Mouse (Mus musculus): ENCODE measurements around the gene Ddx6.
"Not testable (repeated sequence)": the region's sequence is repeated elsewhere in the genome, so short reads cannot be mapped to it uniquely, and the experiment has no call there.

Gene Ddx6

DNA sequence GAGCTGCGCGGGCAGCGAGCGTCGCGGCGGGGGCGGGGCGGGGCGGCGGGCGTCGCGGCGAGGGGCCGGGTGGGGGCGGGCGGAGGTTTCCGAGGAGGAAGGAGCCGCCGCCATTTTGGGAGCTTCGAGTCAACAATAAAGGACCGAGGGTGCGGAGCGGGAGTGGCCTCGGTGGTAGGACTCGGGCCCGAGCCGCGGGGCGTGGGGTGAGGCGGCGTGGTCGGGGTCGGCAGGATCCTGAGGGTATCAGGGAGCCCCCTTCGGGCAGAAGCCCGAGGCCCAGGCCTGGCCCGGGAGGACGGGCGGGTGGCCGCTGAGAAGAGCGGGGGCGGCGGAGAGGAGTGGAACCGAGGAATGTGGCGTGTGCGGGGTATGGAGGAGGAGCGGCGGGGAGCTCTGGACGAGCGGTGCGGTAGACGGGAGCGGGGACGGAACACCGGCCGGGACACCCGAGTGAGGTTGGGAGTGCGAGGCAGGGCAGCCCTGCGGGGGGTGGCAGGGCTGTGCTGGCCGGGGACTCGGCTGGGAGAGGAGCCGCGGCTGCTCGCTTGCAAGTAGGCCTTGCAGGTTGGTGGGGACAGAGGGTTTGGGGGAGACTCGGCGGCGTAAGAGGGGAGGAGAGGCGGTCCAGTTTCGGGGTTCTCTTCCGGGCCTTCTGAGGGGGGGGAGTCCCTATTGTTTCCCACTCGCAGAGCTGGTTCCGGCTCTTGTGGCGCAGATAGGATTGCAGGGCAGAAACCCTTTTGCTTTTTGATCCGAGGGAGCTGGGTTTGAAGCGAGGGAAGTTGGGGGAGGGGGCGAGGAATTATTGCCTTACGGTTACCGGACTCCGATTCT lies at the start of gene Ddx6:
Gene Ddx6, plus strand, starts transcription at position 114 of the 837 bp plus-strand sequence.
- DNase-seq (ENCODE audit: low read depth, low spot score), result peak; percentile 82

DNA sequence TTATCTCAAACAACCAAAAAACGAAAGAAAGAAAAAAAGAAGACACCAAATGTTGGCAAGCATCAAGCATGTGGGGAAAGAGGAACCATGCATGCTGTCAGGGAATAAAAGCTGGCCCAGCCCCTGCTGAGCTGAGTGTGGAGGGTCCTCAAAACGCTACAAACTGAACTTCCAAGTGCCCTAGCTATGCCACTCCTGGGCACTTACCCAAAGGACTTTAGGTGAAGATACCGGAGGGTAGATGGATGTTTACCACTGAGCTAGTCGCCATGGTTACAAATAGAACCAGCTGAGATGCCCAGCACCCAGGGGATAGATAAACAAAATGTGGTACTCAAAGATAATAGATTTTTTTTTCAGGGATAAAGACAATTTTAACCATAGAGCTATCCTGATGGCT lies 43.1 kb upstream of the Ddx6 start, which contains the start of gene Cxcr5:
Gene Cxcr5, minus strand, starts transcription at position 281 of the 400 bp plus-strand sequence.
- DNase-seq (ENCODE audit: low read depth, low spot score), result no peak

DNA sequence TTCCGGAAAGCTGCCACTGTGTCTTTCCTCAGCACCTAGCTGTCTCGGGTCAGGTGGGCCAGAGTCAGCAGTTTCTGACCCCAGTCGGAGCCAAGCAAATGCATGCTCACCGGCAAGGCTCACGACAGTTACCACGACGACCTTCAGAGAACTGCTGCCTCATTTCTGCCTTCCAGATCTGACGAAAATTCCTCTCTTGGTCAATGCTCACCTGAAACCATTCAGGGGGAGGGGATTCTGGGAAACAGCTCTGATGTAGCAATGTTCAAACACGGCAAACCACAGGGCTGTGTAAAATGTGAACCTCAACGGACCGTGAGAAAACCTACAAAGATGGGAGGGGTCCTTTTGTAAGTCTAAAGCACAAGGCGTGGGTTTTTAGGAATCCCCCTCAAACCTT lies 41.8 kb upstream of the Ddx6 start:
- DNase-seq (ENCODE audit: low read depth, low spot score), result no peak

DNA sequence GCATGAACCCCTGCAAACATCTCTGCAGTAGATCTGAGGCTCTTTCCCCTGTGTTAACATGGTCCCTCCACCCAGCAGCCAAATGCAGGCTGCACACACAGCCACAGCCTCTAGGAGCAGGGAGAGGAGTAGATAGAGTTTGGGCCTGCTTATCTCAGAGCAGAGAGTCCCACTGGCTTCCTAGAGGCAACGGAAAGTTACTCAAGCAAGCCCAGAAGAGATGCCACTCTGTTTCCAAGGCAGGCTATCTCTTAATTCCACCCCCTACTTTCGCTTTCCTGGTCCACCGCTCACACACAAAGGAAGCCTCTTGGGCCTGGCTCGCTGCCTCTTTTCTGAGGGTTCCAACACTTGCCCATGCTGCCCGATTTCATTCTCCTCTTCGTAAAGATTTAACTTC lies 39.3 kb upstream of the Ddx6 start:
- DNase-seq (ENCODE audit: low read depth, low spot score), result peak; percentile 16

DNA sequence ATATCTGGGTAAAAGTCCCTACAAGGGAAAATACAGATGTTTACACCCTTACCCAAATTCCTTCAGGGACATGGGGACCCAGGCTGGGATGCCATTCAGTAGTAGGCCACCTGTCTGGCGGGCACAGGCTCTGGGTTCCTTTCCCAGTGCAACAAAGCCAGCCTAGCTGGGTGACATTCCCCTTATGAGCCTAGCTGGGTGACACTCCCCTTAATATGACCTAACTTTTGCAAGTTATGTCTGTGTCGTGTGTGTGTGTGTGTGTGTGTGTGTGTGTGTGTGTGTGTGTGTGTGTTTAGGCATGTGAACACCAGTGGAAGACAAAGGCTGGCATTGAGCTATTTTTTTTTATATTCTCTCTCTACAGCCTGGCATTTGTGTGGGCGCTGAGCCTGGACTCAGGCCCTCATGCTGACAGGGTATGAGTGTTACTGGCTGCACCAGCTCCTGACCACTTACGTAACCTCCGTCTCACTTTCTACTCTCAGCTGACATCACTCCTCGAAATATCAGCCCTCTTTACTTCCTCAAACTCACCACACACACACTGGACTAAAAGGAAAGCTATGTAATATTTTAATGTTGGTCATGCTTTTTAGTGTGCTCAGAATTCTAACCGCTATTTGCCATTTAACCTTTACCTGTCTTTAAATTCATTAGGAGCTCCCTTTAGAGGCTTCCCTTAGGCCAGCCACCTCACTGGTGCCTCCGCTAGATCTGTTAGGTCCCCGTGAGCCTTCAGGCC lies 37.2 kb upstream of the Ddx6 start:
- DNase-seq (ENCODE audit: low read depth, low spot score), result peak; percentile 85

DNA sequence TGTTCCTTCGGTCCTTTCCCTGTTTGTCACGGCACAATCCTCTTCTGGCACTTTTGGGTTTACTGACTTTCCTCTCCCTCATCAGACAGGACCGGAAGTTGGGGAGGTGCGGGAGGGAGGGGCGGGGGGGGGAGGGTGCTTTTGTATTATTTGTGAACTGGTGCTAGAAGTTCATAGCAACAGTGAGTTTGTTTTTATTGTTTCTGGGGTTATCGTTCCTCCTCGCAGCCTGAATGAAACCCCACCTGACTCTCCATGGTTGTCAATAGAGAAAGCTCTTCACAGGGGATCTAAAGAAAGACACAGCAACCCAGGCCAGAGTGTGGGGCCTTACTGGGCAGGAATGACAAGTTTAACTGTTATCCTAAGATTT lies 36.6 kb upstream of the Ddx6 start:
- DNase-seq (ENCODE audit: low read depth, low spot score), result no peak

DNA sequence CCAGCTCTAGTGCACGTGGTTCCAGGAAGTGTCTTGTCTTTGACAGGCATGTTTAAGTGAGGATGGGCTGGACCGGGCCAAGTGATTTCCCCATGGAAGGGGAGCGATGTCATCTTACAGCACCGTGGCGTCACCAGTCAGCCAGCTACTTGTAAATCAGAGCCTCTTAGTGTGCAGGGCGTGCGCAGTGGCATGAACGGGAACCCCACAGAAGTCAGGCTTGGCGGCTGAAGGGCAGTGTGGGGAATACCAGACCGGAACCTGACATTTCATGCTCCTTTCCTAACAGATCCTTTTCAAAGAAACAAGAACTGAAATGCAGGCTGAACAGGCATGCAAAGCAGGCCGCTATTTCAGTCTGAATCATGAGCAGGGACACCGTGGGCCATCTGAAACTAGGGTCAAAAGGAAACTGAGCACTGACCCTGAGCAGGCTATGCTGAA lies 33.7 kb upstream of the Ddx6 start:
- no peak for DNase-seq (ENCODE audit: low read depth, low spot score)

DNA sequence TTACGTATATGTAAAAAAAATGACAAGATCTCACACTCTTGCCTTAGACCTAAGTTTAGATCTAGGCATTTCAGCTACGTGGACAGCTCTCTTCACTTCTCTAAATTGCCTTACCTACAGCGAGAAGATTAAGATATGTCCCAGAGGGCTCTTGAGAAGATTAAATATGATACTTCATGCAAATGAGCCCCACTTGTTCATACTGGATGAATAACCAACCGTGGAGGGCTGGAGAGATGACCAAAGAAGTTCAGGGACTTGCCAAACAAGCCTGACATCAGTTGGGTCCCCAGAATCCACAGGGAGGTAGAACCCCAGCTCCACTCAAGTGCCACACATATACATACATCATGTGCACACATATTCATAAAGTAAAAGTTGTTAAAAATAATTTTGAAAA lies 31.4 kb upstream of the Ddx6 start:
- no peak for DNase-seq (ENCODE audit: low read depth, low spot score)

DNA sequence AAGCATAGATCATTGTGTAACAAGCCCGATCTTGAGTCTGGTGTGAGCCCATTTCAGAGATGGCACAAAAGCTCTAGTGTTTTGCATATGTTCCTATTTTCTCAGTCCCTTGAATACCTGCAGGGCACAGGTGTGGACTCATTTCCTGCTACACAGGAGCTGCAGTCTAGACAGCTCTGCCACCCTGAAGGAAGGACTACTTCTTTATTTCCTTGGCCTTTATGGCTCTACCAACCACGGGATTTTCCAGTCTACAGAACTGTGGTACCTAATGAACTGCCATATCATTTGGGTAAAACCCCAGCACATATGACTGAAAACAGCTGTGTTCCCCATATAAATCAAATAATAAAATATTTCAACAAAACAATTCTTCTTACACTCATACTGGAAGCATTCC lies 29.6 kb upstream of the Ddx6 start:
- DNase-seq (ENCODE audit: low read depth, low spot score), result no peak

DNA sequence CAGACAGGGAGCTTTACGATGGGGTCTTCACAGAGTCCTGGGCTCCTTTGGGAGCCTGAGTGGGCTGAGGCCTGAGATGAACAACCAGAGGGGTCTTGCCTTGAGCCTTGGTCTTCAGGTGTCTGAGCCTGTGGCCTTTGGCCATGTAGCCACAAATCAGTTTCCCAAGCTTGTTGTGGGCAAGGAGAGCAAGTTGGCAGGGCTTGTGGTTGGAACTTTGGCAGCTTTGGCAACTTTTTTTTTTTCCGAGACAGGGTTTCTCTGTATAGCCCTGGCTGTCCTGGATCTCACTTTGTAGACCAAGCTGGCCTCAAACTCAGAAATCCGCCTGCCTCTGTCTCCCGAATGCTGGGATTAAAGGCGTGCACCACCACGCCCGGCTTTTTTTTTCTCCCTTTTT lies 28.6 kb upstream of the Ddx6 start:
- DNase-seq (ENCODE audit: low read depth, low spot score), result not testable (repeated sequence)

DNA sequence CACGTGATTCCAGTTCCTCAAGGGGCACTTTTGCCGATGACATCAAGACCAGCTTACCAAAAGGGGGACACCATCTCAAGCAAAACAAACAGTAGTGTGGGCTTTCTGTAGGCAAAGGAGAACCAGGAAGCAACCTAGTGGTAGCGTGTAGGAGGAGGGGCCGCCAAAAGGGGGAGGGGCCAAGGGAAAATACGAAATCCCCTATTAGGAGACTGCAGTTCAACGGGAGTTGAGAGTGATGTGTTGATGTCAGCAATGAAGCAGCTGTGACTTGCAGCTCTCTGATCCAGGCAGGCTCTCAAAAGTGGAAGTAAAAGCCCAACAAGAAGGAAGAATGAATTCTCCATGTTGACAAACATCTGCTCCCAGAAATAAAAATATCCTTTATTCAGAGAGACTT lies 25.3 kb upstream of the Ddx6 start:
- DNase-seq (ENCODE audit: low read depth, low spot score), result no peak

DNA sequence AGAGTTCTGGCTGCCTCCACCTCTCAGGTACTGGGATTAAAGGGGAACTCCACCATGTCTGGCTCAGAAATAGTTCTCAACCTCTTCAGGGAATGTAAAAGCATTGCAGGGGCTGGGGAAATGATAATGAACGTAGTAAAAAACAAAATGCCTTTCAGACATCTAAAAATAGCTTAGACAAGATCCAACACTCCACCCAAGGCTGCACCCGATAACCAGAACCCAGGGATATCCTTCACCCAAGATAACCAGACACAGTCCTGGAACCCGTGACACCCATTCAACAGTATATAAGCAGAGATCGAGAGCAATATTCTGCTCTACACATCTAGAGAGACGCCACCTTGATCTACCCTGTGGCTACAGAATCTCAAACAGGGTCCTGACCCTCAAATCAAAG lies 24.6 kb upstream of the Ddx6 start:
- no peak for DNase-seq (ENCODE audit: low read depth, low spot score)

DNA sequence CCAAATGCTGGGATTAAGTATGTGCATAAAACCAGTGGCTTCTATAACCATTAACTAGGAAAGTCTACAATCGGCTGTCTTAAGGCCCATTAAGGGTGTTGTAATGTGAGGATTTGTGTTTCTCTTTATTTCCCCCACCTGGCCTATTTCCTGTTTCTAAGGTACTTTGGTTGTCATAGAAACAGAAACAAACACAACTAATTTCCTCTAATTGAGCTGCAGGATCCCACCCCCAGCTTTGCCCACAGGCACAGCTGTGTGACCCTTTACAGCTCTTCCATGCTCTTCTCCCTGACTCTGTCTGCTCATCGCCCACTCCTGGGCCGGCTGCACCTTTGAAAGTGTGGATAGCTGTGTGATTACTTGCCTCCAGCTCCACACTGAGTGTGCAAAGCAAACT lies 23.3 kb upstream of the Ddx6 start:
- DNase-seq (ENCODE audit: low read depth, low spot score), result no peak

DNA sequence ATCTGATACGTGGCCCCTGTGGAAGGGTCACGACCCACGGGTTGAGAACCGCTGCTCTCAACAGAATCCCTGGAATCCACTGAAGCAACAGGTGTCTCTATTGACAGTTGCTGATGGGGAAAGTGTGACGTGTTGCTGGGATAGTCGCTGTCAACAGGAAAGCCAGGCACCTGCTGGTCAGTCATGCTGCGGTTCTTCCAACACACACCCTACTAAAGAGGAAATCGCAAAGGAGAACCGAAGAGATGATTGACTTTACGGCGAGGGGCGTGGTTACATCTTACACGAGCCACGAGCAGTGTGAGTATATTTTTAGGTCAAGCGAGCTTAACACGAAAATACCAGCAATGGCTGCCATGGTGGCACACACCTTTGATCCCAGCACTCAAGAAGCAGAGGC lies 22.3 kb upstream of the Ddx6 start:
- no peak for DNase-seq (ENCODE audit: low read depth, low spot score)

DNA sequence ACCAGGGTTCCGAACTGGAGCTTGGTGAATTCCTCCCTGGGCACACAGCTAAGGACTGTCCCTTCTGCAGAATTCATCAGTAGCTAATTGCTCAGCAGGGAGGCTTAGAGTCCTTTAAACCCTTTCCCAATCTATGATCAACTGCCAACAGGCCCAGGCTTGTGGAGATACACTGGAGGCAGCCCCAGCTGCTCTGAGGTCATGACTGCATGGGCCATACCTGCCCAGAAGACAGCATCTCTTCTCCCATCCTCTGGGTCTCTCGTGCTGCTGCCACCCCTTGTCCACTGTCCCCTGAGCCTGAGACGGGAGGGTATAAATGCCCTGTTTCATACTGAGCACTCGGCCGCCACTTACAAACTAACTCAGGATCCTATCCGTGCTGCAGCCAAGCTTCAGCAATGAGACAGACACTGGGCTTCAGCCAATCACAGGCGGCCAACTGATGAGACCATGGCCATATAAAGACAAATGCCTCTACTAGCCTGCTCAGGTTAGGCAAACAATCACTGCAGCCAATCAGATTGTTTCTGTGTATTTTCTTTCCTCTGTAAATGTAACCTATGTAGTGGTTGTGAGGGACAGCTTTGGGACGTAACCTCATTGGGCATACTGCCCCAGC lies 17.9 kb upstream of the Ddx6 start:
- DNase-seq (ENCODE audit: low read depth, low spot score), result no peak

DNA sequence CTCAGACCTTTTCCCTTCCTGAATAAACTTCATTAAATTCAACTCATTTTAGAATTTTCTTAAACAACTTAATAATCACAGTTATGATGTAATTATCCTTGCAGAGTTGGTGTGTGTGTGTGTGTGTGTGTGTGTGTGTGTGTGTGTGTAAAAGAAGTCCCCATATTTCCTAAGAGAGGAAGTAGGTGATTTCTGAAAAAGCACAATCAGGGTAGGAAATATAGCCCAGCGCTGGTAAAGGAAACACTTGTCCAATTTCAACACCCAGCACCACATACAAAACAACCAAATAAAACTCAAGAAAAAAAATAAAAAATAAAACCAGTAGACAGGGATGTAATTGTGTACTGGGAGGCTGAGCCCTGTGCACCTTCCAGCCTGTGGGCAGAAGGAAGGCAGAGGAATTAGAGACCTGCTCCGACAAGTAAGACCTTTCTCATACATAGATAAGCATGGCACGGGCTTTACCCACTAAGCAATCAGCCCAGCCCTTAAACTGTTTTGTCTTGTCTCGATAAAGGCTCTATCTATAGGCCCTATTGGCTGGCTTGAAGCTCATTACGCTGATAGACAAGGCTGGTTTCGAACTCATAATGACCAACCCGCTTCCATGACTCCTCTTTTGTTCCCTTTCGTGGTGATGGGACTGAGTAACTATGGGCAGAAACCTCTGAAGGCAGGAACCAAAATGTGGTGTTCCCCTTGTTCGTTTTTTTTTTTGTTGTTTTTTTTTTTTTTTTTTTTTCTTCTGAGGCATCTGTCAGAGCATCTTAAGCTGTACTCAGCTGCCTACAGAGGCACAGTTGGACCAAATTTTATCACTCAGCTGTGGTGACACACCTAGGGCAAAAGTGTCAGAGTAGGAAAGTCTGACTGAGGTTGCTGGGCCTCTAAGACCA lies 17.2 kb upstream of the Ddx6 start:
- no peak for DNase-seq (ENCODE audit: low read depth, low spot score)

DNA sequence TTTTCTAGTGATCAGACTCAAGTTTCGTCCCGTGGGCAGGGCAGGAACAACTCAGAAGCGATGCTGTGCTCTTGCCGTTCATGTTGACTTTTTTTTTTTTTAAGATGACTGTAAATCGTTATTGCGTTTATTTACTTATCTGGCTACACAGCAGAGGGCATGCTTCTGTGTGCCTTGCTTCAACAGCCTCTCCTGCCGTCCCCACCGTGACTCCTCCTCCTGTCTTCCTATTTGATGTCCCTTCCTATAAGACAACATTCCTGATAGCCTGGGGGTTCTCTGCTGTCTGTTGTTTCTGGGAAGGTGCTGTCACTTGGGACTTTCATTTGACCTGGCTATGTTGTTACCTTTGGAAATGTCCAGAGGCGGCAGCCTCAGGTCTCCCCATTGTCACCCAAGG lies 16.1 kb upstream of the Ddx6 start:
- DNase-seq (ENCODE audit: low read depth, low spot score), result no peak

DNA sequence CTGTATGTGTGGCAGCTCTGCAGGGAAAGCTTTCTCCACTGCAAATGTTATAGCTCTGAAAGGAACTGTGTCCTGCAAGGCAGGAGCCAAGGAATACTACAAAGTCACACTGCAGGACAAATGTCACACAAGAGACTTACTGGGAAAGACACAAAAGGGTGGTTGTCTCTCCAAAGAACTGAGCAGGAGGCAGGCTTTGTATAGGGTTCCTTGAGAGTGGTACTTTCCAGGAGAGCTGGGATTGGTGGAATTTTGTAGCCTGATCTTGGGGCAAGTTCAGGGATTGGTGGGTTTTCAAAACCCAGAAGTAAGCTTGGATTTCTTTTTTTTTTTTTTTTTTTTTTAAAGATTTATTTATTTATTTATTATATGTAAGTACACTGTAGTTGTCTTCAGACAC lies 15.6 kb upstream of the Ddx6 start:
- DNase-seq (ENCODE audit: low read depth, low spot score), result no peak

DNA sequence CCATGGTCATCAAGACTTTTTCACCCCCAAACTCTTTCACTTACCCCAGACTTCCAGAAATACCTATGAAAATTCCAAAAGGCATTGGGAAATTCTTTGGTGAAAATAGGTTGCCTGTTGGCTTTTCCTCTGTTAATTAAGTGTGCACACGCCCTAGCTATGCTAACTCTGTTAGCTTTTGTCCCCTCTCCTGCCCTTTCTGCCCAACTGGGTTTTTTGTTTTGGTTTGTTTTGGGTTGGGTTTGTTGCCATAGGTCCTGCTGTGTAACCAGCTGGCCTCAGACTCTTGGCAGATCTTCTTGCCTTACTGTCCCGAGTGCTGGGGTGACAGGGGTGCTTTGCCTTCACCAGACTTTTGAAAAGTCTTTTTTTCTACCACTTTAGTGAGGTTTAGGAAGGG lies 13.7 kb upstream of the Ddx6 start:
- DNase-seq (ENCODE audit: low read depth, low spot score), result peak; percentile 92

DNA sequence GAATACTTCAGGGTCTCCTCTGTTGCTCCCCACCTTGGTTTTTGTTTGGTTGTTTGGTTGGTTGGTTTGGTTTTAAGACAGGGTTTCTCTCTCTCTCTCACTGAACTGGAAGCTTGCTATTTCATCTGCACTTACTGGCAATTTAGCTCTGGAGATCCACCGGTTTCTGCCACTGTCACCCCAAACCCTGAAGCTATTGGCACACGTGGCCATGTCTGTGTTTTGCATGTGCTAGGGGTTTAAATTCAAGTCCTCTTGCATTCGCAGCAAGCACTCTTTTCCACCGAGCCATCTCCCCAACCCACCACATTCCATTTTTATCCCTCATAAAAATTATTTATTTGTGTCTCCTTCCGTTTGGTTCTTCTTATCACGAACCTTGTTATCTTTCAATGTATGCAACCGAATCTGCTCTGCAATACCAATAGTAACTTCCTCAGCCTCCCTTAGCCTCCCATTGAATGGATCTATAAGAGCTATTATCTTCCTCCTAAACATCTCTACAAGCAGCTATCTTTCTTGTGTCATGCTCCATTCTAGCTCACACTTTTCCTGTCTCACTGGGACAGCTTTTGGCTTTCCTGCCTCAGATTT lies 13.0 kb upstream of the Ddx6 start:
- DNase-seq (ENCODE audit: low read depth, low spot score), result no peak

DNA sequence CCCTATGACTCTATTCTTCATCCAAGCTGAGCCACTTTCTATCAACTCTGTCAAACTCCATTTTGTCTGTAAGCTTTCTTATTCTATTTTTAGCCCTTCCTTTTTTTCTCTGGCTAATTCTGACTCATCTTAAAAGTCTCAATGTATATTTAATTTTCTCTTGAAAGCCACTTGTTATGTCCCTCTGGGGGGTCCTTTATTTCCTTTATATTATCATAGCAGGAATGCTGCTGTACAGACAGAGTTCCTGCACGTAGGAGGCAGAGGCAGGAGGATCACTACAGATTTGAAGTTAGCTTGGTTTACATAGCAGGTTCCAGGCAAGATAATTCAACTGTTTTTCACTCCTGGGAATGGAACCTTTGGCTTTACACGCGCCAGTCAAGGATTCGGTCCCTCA lies 11.5 kb upstream of the Ddx6 start:
- DNase-seq (ENCODE audit: low read depth, low spot score), result no peak
